Mouse (Mus musculus): Measurements from ENCODE around the gene Fyb. TPM values are rescaled to one million over a fixed set of nuclear protein-coding genes. Genes with fewer than 3 reads are reported as not detected.
A peak's percentile ranks its signal among the peaks of the same experiment; 100 is the strongest.

The Fyb gene
- polyA plus RNA-seq, 1 experiment from 2014 or later, result 6.9 TPM

DNA sequence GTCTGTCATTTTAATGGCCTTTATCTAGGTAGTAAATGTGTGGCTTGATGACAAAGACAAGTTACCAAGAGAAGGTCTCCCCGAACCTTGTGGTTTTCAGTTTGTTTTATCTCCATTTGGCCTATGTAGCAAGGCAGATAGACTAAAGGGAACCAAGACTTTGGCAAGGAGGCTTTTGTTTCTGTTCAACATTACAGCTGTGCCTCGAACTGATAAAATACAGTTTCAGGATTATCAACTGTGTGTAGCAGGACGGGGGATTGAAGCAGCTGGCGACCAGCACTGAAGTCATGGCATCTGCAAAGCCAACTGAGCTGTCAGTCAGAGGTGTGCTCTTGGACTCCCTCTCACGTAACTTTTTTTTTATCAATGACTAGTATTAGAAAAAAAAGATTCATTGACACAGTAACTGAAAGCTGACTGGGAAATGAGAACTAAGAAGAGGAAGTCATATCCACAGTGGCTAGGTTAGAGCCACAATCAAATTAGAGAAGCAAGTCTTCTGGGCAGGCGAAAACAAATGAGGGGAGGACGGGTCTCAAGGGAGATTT is 182.8 kb downstream of the Fyb start:
- no peak overlapping the region for H3K4me2 ChIP-seq
- H3K4me3 ChIP-seq, result no peak overlapping the region
- H3K4me1 ChIP-seq, result peaks cover 13% of the 10 kb centered on the region
- no peak overlapping the region for H3K27ac ChIP-seq
- no peak overlapping the region for H3K9ac ChIP-seq
- 45% methylated on average over 7 of the region's 7 CpGs for WGBS
- H3K27me3 ChIP-seq, result peaks cover 3% of the 10 kb centered on the region; the same call in 1 of the 2 replicates
- H3K9me3 ChIP-seq, result no peaks in the 10 kb centered on the region
- no peaks in the 10 kb centered on the region for H3K36me3 ChIP-seq
- no peak for ATAC-seq (ENCODE audit: borderline replicate concordance, extremely low read depth, low FRiP score, low TSS enrichment)

DNA sequence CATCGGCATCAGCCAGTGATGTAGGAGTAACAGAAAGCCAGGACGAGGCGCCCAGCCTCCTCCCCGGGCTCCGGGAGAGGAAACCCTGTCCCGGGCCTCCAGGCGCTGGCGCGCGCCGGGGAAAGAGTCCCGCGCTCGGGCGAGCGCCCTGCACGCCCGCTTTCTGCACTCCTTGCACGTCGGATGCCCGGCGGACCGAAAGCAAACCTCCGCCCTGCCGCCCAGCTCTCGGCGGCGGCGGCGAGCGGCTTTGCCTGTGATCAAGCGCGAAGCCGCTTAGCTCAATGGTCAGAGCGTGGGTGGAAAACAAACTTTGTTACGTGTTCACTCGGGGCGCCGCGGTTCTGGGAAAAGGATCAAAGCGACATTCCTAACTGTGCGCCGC is 184.9 kb downstream of the Fyb start:
- peak; percentile 50 for ATAC-seq (ENCODE audit: borderline replicate concordance, extremely low read depth, low FRiP score, low TSS enrichment)
- H3K4me1 ChIP-seq, result peaks cover 16% of the 10 kb centered on the region
- H3K9ac ChIP-seq, result peak overlapping the region; percentile 83
- H3K27ac ChIP-seq, result peak overlapping the region; percentile 83
- 0% methylated on average over 43 of the region's 43 CpGs for WGBS
- peaks cover 3% of the 10 kb centered on the region; the same call in 1 of the 2 replicates for H3K27me3 ChIP-seq
- peak overlapping the region; percentile 90 for H3K4me2 ChIP-seq
- H3K4me3 ChIP-seq, result peak overlapping the region; percentile 74
- no peaks in the 10 kb centered on the region for H3K36me3 ChIP-seq
- no peaks in the 10 kb centered on the region for H3K9me3 ChIP-seq

DNA sequence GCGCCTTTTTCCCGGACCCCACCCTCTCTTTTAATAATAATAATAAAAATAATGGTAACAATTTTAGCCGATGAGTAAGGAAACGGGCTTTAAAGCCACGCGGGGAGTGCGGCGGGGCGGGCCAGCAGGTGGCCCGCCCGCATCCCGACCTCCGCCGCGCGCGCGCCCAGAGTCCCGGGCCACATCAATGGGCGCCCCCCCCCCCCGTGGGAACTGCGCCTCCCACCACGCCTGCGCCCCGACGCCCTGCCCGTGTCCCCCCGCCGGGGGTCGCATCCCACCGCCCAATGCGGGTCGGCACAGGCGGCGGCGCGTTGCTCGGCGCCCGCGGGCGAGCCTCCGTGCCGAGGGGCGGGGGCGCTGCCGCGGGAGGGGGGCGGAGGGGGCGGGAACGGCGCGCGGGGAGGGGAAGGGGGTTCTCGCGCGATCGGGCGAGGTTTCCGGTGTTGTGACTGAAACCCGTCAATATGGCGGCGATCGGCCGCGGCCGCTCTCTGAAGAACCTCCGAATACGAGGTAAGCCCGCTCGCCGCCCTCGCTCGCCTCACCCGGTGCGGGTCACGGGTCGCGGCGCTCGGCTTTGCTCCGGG is 185.4 kb downstream of the Fyb start, which contains the start of gene Rictor:
Rictor (plus strand) TSS at position 444 of the 590 bp plus-strand sequence.
- peak within 1 kb of the TSS; percentile 83 for H3K9ac ChIP-seq
- peak within 1 kb of the TSS; percentile 74 for H3K4me3 ChIP-seq
- ATAC-seq (ENCODE audit: borderline replicate concordance, extremely low read depth, low FRiP score, low TSS enrichment), result peak; percentile 88
- 3% methylated on average over 59 of the region's 82 CpGs for WGBS
- H3K27ac ChIP-seq, result peak within 1 kb of the TSS; percentile 83
- peak within 1 kb of the TSS; percentile 90 for H3K4me2 ChIP-seq
- H3K36me3 ChIP-seq, result no peaks in the 10 kb centered on the region
- H3K27me3 ChIP-seq, result peaks cover 3% of the 10 kb centered on the region; the same call in 1 of the 2 replicates
- H3K9me3 ChIP-seq, result no peaks in the 10 kb centered on the region
- H3K4me1 ChIP-seq, result peaks cover 21% of the 10 kb centered on the region

DNA sequence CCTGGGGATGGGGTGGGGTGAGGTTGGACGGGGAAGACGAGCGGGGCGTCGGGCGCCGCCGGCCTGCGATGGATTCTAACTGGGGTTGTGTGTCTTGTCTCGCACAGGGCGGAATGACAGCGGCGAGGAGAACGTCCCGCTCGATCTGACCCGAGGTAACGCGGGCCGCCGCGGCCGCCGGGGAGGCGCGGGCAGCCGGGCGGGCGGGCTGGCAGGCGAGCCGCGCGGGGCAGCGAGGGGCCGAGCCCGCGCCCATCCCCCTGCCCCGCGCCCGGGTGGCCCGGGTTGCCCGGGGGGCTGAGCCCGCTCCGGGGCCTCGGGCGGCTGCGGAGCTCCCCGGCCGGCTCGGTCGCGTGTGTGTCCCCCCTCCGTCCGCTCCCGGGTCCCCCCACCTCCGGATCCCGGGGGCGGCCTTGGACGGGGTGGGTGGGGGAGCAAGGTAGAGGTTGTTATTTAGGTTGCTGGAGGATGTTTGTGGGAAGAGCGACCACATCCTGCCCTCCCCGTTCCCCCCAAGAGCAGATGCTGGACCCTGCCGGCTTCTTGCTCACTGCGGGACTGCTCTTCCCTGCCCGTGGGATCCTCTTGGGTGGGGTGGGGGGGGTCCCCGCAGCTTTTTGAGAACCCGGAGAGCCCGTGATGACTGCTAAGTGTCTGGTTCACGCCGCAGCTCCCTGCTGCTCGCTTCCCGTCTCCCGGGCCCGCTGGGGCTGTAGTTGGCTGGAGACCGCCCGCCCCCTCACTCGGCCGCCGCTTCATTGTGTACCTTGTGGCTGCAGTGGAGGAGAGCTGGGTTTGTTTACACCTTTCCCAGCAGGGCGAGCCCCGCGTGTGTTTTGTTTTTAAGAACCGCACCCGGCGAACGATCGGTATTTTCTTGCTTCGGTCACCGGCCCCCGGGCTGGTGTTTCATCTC is 186.1 kb downstream of the Fyb start:
- under 1% methylated on average over 64 of the region's 89 CpGs for WGBS
- H3K9me3 ChIP-seq, result no peaks in the 10 kb centered on the region
- ATAC-seq (ENCODE audit: borderline replicate concordance, extremely low read depth, low FRiP score, low TSS enrichment), result peak; percentile 77
- peak overlapping the region; percentile 74 for H3K4me3 ChIP-seq
- H3K4me1 ChIP-seq, result peaks cover 26% of the 10 kb centered on the region
- peak overlapping the region; percentile 90 for H3K4me2 ChIP-seq
- peak overlapping the region; percentile 83 for H3K27ac ChIP-seq
- H3K27me3 ChIP-seq, result peaks cover 3% of the 10 kb centered on the region; the same call in 1 of the 2 replicates
- H3K36me3 ChIP-seq, result no peaks in the 10 kb centered on the region
- peak overlapping the region; percentile 83 for H3K9ac ChIP-seq

GRCm38 (mm10) chr15:6709618-6710017 is 187.0 kb downstream of the Fyb start:
- Histone ChIP-seq H3K4me1 (peaks cover 27% of the 10 kb centered on the region), H3K9ac (peak overlapping the region; percentile 83), H3K9me3 (no peaks in the 10 kb centered on the region), H3K4me2 (peak overlapping the region; percentile 90), H3K4me3 (peak overlapping the region; percentile 74), H3K36me3 (no peaks in the 10 kb centered on the region), H3K27me3 (peaks cover 3% of the 10 kb centered on the region; the same call in 1 of the 2 replicates), H3K27ac (no peak overlapping the region)
- WGBS, result 18% methylated on average over 8 of the region's 8 CpGs
- no peak for ATAC-seq (ENCODE audit: borderline replicate concordance, extremely low read depth, low FRiP score, low TSS enrichment)

DNA sequence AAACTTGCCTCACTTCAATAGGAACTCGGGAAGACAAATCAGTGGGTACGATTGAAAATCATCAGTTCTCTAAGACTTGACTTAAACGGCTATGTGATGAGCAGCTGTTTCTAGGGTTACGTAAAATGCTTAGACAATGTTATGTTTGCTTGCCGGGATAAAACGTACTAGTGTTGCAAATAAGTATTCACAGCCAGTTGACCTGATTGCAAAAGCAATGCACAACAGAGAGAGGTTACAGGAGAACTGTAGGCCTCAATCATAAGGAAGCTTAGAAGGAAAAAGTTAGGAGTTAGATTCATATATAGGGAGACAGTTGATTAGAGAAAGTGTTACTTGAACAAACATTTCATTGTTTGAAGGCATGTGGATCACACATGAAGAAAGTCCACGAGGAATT is 187.7 kb downstream of the Fyb start:
- Histone ChIP-seq H3K9ac (no peak overlapping the region), H3K27ac (no peak overlapping the region), H3K27me3 (peaks cover 3% of the 10 kb centered on the region; the same call in 1 of the 2 replicates), H3K4me1 (peaks cover 29% of the 10 kb centered on the region), H3K4me3 (no peak overlapping the region), H3K36me3 (no peaks in the 10 kb centered on the region), H3K9me3 (no peaks in the 10 kb centered on the region), H3K4me2 (peak overlapping the region; percentile 90; the same call in 1 of the 2 replicates)
- no peak for ATAC-seq (ENCODE audit: borderline replicate concordance, extremely low read depth, low FRiP score, low TSS enrichment)
- 59% methylated on average over 7 of the region's 7 CpGs for WGBS

DNA sequence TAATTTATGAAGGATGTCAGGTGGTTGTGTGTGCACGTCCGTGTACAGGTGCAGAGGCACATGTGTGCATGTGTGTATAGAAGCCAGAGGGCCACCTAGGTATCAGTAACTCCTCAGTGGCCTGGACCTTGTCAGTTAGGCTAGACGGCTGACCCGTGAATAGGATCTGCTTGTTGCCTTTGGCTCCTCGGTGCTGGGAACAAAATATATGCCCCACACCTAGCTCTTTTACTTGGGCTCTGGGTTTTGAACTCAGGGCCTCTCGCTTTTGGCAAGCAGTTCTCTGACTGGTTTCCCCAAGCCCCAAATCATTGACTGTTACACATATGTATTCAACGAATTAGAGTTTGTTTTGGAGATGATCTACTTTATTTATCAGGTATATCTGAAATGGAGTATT is 188.6 kb downstream of the Fyb start:
- H3K4me1 ChIP-seq, result peaks cover 29% of the 10 kb centered on the region
- no peak overlapping the region for H3K4me3 ChIP-seq
- WGBS, result 79% methylated on average over 7 of the region's 7 CpGs
- H3K9me3 ChIP-seq, result no peaks in the 10 kb centered on the region
- H3K4me2 ChIP-seq, result no peak overlapping the region
- H3K36me3 ChIP-seq, result no peaks in the 10 kb centered on the region
- H3K27me3 ChIP-seq, result no peaks in the 10 kb centered on the region
- no peak for ATAC-seq (ENCODE audit: borderline replicate concordance, extremely low read depth, low FRiP score, low TSS enrichment)
- no peak overlapping the region for H3K27ac ChIP-seq
- no peak overlapping the region for H3K9ac ChIP-seq

Other genes with a start within 250 kb of the Fyb start
- gene Dab2, start 223.1 kb upstream of the Fyb start, polyA plus RNA-seq (2015; fragmentation: Nextera tagmentation; extraction: Ambion mirVana), result 26.9 and 28.6 TPM in 2 replicates
- gene C9, start 77.5 kb upstream of the Fyb start, polyA plus RNA-seq (2015; fragmentation: Nextera tagmentation; extraction: Ambion mirVana), result not detected in 2 replicates
- 41.3 and 45.5 TPM in 2 replicates for gene Rictor, start 185.5 kb downstream of the Fyb start, polyA plus RNA-seq (2015; fragmentation: Nextera tagmentation; extraction: Ambion mirVana)